Mouse (Mus musculus): ENCODE measurements around the gene Gm28041.
"Not testable (repeated sequence)": the region's sequence is repeated elsewhere in the genome, so short reads cannot be mapped to it uniquely, and the experiment has no call there.

DNA sequence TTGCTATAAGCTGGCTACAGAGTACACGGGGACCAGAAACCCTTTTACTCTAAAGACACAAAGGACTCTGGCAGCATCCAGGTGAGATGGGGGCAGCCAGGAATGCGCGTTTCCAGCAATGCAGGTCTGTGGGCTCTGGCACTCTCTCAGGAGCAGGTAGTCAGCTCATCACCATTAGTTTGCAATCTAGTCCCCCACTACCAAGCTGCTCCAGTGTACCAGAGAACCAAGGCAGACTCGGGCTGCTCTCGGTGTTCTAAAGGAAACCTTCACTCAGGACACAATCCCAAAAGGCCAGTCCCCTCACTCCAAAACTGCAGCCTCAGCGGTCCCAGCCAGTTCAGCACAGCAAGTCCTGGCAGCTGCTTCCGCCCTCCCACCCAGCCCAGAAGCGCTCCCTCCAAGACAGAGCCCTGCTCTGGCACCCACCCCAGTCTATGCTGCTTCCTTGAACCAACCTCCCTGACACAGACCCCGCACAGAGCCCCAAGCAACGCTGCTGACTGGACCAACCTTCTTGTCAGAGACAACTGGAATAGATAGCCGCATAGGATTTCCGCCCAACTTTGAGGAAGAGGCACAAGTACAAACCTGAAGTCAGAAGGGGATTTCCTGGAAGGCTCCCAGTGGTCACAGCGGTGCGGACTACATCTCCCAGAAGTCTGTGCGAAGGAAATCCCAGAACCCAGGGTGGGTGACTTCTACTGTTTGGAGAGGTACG is 23.8 kb upstream of the Gm28041 start, which contains the start of gene Zfp429:
- TF ChIP-seq CTCF (IDR thresholded peaks at IDR 0.05; ENCODE audit: low read depth); EP300 (optimal IDR thresholded peaks at IDR 0.05): not testable (repeated sequence)
